Mouse (Mus musculus): ENCODE measurements around the gene Akp3. TPM values are rescaled to one million over a fixed set of nuclear protein-coding genes. Genes with fewer than 3 reads are reported as not detected.

Akp3 gene
- total and polyA plus RNA-seq, 3 experiments: 0.11 TPM; not detected in 2

GRCm38 (mm10) chr1:87172316-87172715 is 47.5 kb downstream of the Akp3 start:
- Histone ChIP-seq H3K9me3 (replicated peaks) (no peaks in the 10 kb centered on the region), H3K36me3 (replicated peaks) (no peaks in the 10 kb centered on the region), H3K4me3 (ENCODE audit: low read depth, low read length) (no peak overlapping the region), H3K4me1 (ENCODE audit: insufficient read depth, low read depth, low read length) (peaks cover 3% of the 10 kb centered on the region; the same call in 1 of the 2 replicates), H3K27me3 (ENCODE audit: insufficient read depth, low read length) (peaks cover 38% of the 10 kb centered on the region)
- TF ChIP-seq CTCF (IDR thresholded peaks at IDR 0.05; ENCODE audit: low read depth, low read length) (no peak), POLR2AphosphoS5 (IDR thresholded peaks at IDR 0.05; ENCODE audit: insufficient replicate concordance, low read depth, low read length) (no peak), TAL1 (conservative IDR thresholded peaks at IDR 0.05; ENCODE audit: low read depth, low read length) (no peak), GATA1 (IDR thresholded peaks at IDR 0.05; ENCODE audit: borderline replicate concordance, low read length) (no peak), GATA2 (IDR thresholded peaks at IDR 0.05; ENCODE audit: borderline replicate concordance, low read depth, low read length) (no peak)
- ATAC-seq (ENCODE audit: extremely low read depth, insufficient number of reproducible peaks, low FRiP score, poor library complexity, severe bottlenecking): no peak
- no peak for DNase-seq (ENCODE audit: low spot score)

GRCm38 (mm10) chr1:87174006-87174955 is 49.5 kb downstream of the Akp3 start:
- ATAC-seq (ENCODE audit: extremely low read depth, insufficient number of reproducible peaks, low FRiP score, poor library complexity, severe bottlenecking) (no peak; the same call in 1 of the 2 replicates), DNase-seq (ENCODE audit: low spot score) (peak; percentile 70)
- H3K36me3 ChIP-seq (replicated peaks): no peaks in the 10 kb centered on the region
- no peak overlapping the region for H3K4me3 ChIP-seq (ENCODE audit: low read depth, low read length)
- no peaks in the 10 kb centered on the region for H3K9me3 ChIP-seq (replicated peaks)
- TF ChIP-seq CTCF (IDR thresholded peaks at IDR 0.05; ENCODE audit: low read depth, low read length) (peak; percentile 40), GATA1 (IDR thresholded peaks at IDR 0.05; ENCODE audit: borderline replicate concordance, low read length) (no peak), POLR2AphosphoS5 (IDR thresholded peaks at IDR 0.05; ENCODE audit: insufficient replicate concordance, low read depth, low read length) (no peak), GATA2 (IDR thresholded peaks at IDR 0.05; ENCODE audit: borderline replicate concordance, low read depth, low read length) (no peak), TAL1 (conservative IDR thresholded peaks at IDR 0.05; ENCODE audit: low read depth, low read length) (no peak)
- H3K27me3 ChIP-seq (ENCODE audit: insufficient read depth, low read length): peaks cover 38% of the 10 kb centered on the region
- H3K4me1 ChIP-seq (ENCODE audit: insufficient read depth, low read depth, low read length): peaks cover 3% of the 10 kb centered on the region; the same call in 1 of the 2 replicates

- no peaks in the 10 kb centered on the region for H3K36me3 ChIP-seq (replicated peaks)
- TF ChIP-seq POLR2AphosphoS5 (IDR thresholded peaks at IDR 0.05; ENCODE audit: insufficient replicate concordance, low read depth, low read length): no peak
- no peak for TF ChIP-seq GATA1 (IDR thresholded peaks at IDR 0.05; ENCODE audit: borderline replicate concordance, low read length)
- TF ChIP-seq CTCF (IDR thresholded peaks at IDR 0.05; ENCODE audit: low read depth, low read length): no peak
- no peak for TF ChIP-seq TAL1 (conservative IDR thresholded peaks at IDR 0.05; ENCODE audit: low read depth, low read length)
- TF ChIP-seq GATA2 (IDR thresholded peaks at IDR 0.05; ENCODE audit: borderline replicate concordance, low read depth, low read length): no peak
- ATAC-seq (ENCODE audit: extremely low read depth, insufficient number of reproducible peaks, low FRiP score, poor library complexity, severe bottlenecking) (no peak), DNase-seq (ENCODE audit: low spot score) (no peak)
- peaks cover 42% of the 10 kb centered on the region for H3K27me3 ChIP-seq (ENCODE audit: insufficient read depth, low read length)
- peaks cover 3% of the 10 kb centered on the region; the same call in 1 of the 2 replicates for H3K4me1 ChIP-seq (ENCODE audit: insufficient read depth, low read depth, low read length)
- no peak overlapping the region for H3K4me3 ChIP-seq (ENCODE audit: low read depth, low read length)
- no peaks in the 10 kb centered on the region for H3K9me3 ChIP-seq (replicated peaks)
Measured at GRCm38 (mm10) chr1:87175852-87176292, 51.1 kb downstream of the Akp3 start.

Other genes starting within 250 kb of the Akp3 start
- not detected in 2 replicates for gene Alppl2, start 35.0 kb upstream of the Akp3 start, total RNA-seq (2014; fragmentation: Nextera tagmentation)
- gene Alppl2, start 35.0 kb upstream of the Akp3 start, total RNA-seq (2017): not detected in 2 replicates
- gene Alppl2, start 35.0 kb upstream of the Akp3 start, polyA plus RNA-seq (2012): not detected in 2 replicates
- gene Alpi, start 23.4 kb upstream of the Akp3 start, total RNA-seq (2014; fragmentation: Nextera tagmentation): not detected in 2 replicates
- 0.06 TPM in 1 of 2 replicates, not detected in the other for gene Alpi, start 23.4 kb upstream of the Akp3 start, total RNA-seq (2017)
- gene Alpi, start 23.4 kb upstream of the Akp3 start, polyA plus RNA-seq (2012): not detected in 2 replicates
- not detected in 2 replicates for gene Ecel1, start 31.5 kb downstream of the Akp3 start, total RNA-seq (2014; fragmentation: Nextera tagmentation)
- gene Ecel1, start 31.5 kb downstream of the Akp3 start, total RNA-seq (2017): not detected in 2 replicates
- not detected in 2 replicates for gene Ecel1, start 31.5 kb downstream of the Akp3 start, polyA plus RNA-seq (2012)
- gene Prss56, start 58.3 kb downstream of the Akp3 start, total RNA-seq (2014; fragmentation: Nextera tagmentation): not detected in 2 replicates
- not detected in 2 replicates for gene Prss56, start 58.3 kb downstream of the Akp3 start, total RNA-seq (2017)
- gene Prss56, start 58.3 kb downstream of the Akp3 start, polyA plus RNA-seq (2012): not detected in 2 replicates
- not detected in 2 replicates for gene Chrnd, start 65.6 kb downstream of the Akp3 start, total RNA-seq (2014; fragmentation: Nextera tagmentation)
- not detected in 2 replicates for gene Chrnd, start 65.6 kb downstream of the Akp3 start, total RNA-seq (2017)
- not detected in 2 replicates for gene Chrnd, start 65.6 kb downstream of the Akp3 start, polyA plus RNA-seq (2012)
- gene Chrng, start 79.7 kb downstream of the Akp3 start, total RNA-seq (2014; fragmentation: Nextera tagmentation): not detected in 2 replicates
- 0.12 and 0.16 TPM in 2 replicates for gene Chrng, start 79.7 kb downstream of the Akp3 start, total RNA-seq (2017)
- gene Chrng, start 79.7 kb downstream of the Akp3 start, polyA plus RNA-seq (2012): not detected in 2 replicates
- 104 and 117 TPM in 2 replicates for gene Eif4e2, start 88.9 kb downstream of the Akp3 start, total RNA-seq (2014; fragmentation: Nextera tagmentation)
- 265 and 286 TPM in 2 replicates for gene Eif4e2, start 88.9 kb downstream of the Akp3 start, total RNA-seq (2017)
- 32.3 and 36.0 TPM in 2 replicates for gene Eif4e2, start 88.9 kb downstream of the Akp3 start, polyA plus RNA-seq (2012)
- not detected in 2 replicates for gene Efhd1, start 139.4 kb downstream of the Akp3 start, total RNA-seq (2014; fragmentation: Nextera tagmentation)
- 0.27 and 0.87 TPM in 2 replicates for gene Efhd1, start 139.4 kb downstream of the Akp3 start, total RNA-seq (2017)
- not detected in 2 replicates for gene Efhd1, start 139.4 kb downstream of the Akp3 start, polyA plus RNA-seq (2012)
- 122 and 139 TPM in 2 replicates for gene Gigyf2, start 202.0 kb downstream of the Akp3 start, total RNA-seq (2014; fragmentation: Nextera tagmentation)
- gene Gigyf2, start 202.0 kb downstream of the Akp3 start, total RNA-seq (2017): 82.4 and 93.3 TPM in 2 replicates
- 18.8 and 26.7 TPM in 2 replicates for gene Gigyf2, start 202.0 kb downstream of the Akp3 start, polyA plus RNA-seq (2012)

All from G1E (cell line).